Mouse (Mus musculus) megakaryocyte, embryonic 14.5 days (primary cell): ENCODE measurements around the gene Sult5a1.

Experiments
- FLI1 ChIP-seq: IDR thresholded peaks from 2 replicates; pipeline ENCODE4 v1.6.1; 2012; ENCODE audit warnings: low read length, inconsistent platforms, mixed read lengths
- GATA1 ChIP-seq: IDR thresholded peaks from 3 replicates; pipeline ENCODE4 v1.6.1; 2012; ENCODE audit warnings: mixed read lengths, low read length, inconsistent platforms, borderline replicate concordance

GRCm38 (mm10) chr8:123106531-123106930 is 51.6 kb downstream of the Sult5a1 start:
- no peak for TF ChIP-seq GATA1
- TF ChIP-seq FLI1, result no peak
